Mouse (Mus musculus): ENCODE results near the gene Fkbp6. TPM values are rescaled to one million over a fixed set of nuclear protein-coding genes. Genes with fewer than 3 reads are reported as not detected.
A peak's percentile ranks its signal among the peaks of the same experiment; 100 is the strongest.
"Not testable (repeated sequence)": the region's sequence is repeated elsewhere in the genome, so short reads cannot be mapped to it uniquely, and the experiment has no call there.

Fkbp6 gene
- polyA plus RNA-seq, 1 experiment, result not detected

- TF ChIP-seq GATA1 (IDR thresholded peaks at IDR 0.05; ENCODE audit: borderline replicate concordance, low read length) (no peak), FLI1 (IDR thresholded peaks at IDR 0.05; ENCODE audit: low read length) (no peak)
- Histone ChIP-seq H3K9me3 (no peaks in the 10 kb centered on the region), H3K36me3 (replicated peaks; ENCODE audit: low read length) (peaks cover 71% of the 10 kb centered on the region), H3K4me1 (peaks cover 22% of the 10 kb centered on the region), H3K4me3 (replicated peaks) (no peak overlapping the region), H3K27me3 (replicated peaks) (no peaks in the 10 kb centered on the region)
Observed at GRCm38 (mm10) chr5:135373601-135374000, 23.8 kb upstream of the Fkbp6 start.

DNA sequence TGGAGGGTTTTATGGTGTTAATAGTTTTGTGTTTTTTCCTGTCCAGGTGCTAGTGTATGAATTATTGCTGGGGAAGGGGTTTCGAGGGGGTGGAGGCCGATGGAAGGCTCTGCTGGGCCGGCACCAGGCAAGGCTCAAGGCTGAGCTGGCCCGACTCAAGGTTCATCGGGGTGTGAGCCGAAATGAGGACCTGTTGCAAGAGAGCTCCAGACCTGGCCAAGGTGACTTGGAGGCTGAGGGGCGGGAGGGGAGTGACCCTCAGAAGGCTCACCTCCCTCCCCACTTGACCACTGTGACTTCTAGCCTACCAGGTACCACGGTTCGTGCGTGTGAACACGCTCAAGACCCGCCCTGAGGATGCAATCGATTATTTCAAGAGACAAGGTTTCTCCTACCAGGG lies 21.4 kb upstream of the Fkbp6 start:
- peak overlapping the region; percentile 7 for H3K4me3 ChIP-seq (replicated peaks)

GRCm38 (mm10) chr5:135369787-135370654 lies 20.2 kb upstream of the Fkbp6 start, which contains the start of gene Nsun5:
TSS of gene Nsun5 (plus strand) at chr5:135369953.
- TF ChIP-seq FLI1 (IDR thresholded peaks at IDR 0.05; ENCODE audit: low read length) (peak; percentile 55; the same call in 1 of the 2 replicates), GATA1 (IDR thresholded peaks at IDR 0.05; ENCODE audit: borderline replicate concordance, low read length) (no peak)
- Histone ChIP-seq H3K4me1 (peaks cover 42% of the 10 kb centered on the region), H3K27me3 (replicated peaks) (peaks cover 17% of the 10 kb centered on the region), H3K9me3 (no peaks in the 10 kb centered on the region), H3K4me3 (replicated peaks) (peak within 1 kb of the TSS; percentile 100), H3K36me3 (replicated peaks; ENCODE audit: low read length) (peaks cover 37% of the 10 kb centered on the region)

More for the DNA sequence above, 21.4 kb upstream of the Fkbp6 start:
- TF ChIP-seq GATA1 (IDR thresholded peaks at IDR 0.05; ENCODE audit: borderline replicate concordance, low read length) (no peak), FLI1 (IDR thresholded peaks at IDR 0.05; ENCODE audit: low read length) (no peak)
- Histone ChIP-seq H3K36me3 (replicated peaks; ENCODE audit: low read length) (peaks cover 48% of the 10 kb centered on the region), H3K4me1 (peaks cover 38% of the 10 kb centered on the region), H3K27me3 (replicated peaks) (peaks cover 8% of the 10 kb centered on the region), H3K9me3 (no peaks in the 10 kb centered on the region)

GRCm38 (mm10) chr5:135369196-135369595 lies 19.4 kb upstream of the Fkbp6 start:
- H3K4me1 ChIP-seq, result peaks cover 42% of the 10 kb centered on the region
- H3K9me3 ChIP-seq, result not testable (repeated sequence)
- peaks cover 28% of the 10 kb centered on the region for H3K36me3 ChIP-seq (replicated peaks; ENCODE audit: low read length)
- H3K4me3 ChIP-seq (replicated peaks), result peak overlapping the region; percentile 100
- peaks cover 22% of the 10 kb centered on the region for H3K27me3 ChIP-seq (replicated peaks)

GRCm38 (mm10) chr5:135368312-135368711 lies 18.5 kb upstream of the Fkbp6 start:
- H3K27me3 ChIP-seq (replicated peaks), result peaks cover 30% of the 10 kb centered on the region
- H3K36me3 ChIP-seq (replicated peaks; ENCODE audit: low read length), result peaks cover 20% of the 10 kb centered on the region
- H3K9me3 ChIP-seq, result no peaks in the 10 kb centered on the region
- TF ChIP-seq GATA1 (IDR thresholded peaks at IDR 0.05; ENCODE audit: borderline replicate concordance, low read length), result no peak
- TF ChIP-seq FLI1 (IDR thresholded peaks at IDR 0.05; ENCODE audit: low read length), result no peak
- peaks cover 51% of the 10 kb centered on the region for H3K4me1 ChIP-seq
- peak overlapping the region; percentile 28 for H3K4me3 ChIP-seq (replicated peaks)

DNA sequence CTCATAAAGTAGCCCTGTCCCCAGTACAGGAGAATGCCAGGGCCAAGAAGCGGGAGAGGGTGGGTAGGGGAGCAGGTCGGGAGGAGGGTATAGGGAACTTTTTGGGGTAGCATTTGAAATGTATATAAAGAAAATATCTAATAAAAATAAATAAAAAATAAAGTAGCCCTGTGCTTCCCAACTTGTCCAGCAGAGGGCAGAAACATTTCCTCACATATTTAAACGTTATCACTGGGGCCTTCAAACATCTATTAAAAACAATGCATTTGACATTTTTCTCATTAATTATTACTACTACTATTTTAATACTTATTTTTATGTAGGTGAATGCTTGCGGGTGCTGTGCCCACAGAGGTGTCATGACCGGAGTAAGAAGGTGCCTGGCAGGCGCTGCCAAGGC lies 18.0 kb upstream of the Fkbp6 start:
- Histone ChIP-seq H3K36me3 (replicated peaks; ENCODE audit: low read length) (peaks cover 15% of the 10 kb centered on the region), H3K27me3 (replicated peaks) (peaks cover 30% of the 10 kb centered on the region), H3K4me3 (replicated peaks) (no peak overlapping the region), H3K4me1 (peaks cover 53% of the 10 kb centered on the region), H3K9me3 (no peaks in the 10 kb centered on the region)
- no peak for TF ChIP-seq FLI1 (IDR thresholded peaks at IDR 0.05; ENCODE audit: low read length)

DNA sequence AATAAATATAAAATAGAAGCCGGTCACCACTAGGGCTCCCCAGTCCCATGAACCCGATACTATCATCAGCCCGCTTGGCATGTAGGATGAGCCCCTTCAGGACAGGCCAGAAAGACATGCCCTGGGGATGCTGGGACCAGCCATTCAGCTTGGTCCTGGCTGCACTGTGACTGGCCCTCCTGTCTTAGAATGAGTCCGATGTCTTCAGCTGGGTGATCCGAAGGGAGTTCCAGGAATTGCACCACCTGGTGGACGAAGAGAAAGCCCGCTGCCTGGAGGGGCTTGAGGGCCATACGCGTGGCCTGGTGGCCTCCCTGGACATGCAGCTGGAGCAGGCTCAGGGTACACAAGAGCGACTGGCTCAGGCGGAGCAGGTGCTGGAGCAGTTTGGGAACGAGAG lies 13.7 kb upstream of the Fkbp6 start:
- H3K9me3 ChIP-seq, result no peaks in the 10 kb centered on the region
- no peak for TF ChIP-seq FLI1 (IDR thresholded peaks at IDR 0.05; ENCODE audit: low read length)
- no peak for TF ChIP-seq GATA1 (IDR thresholded peaks at IDR 0.05; ENCODE audit: borderline replicate concordance, low read length)

GRCm38 (mm10) chr5:135362572-135362971 lies 12.7 kb upstream of the Fkbp6 start:
- TF ChIP-seq FLI1 (IDR thresholded peaks at IDR 0.05; ENCODE audit: low read length), result no peak
- TF ChIP-seq GATA1 (IDR thresholded peaks at IDR 0.05; ENCODE audit: borderline replicate concordance, low read length), result no peak
- Histone ChIP-seq H3K4me1 (peaks cover 29% of the 10 kb centered on the region), H3K9me3 (no peaks in the 10 kb centered on the region), H3K36me3 (replicated peaks; ENCODE audit: low read length) (no peaks in the 10 kb centered on the region), H3K4me3 (replicated peaks) (no peak overlapping the region), H3K27me3 (replicated peaks) (peaks cover 39% of the 10 kb centered on the region)

More for the DNA sequence above, 13.7 kb upstream of the Fkbp6 start:
- Histone ChIP-seq H3K4me1 (peaks cover 36% of the 10 kb centered on the region), H3K4me3 (replicated peaks) (peak overlapping the region; percentile 24), H3K27me3 (replicated peaks) (peaks cover 38% of the 10 kb centered on the region), H3K36me3 (replicated peaks; ENCODE audit: low read length) (no peaks in the 10 kb centered on the region)

- Histone ChIP-seq H3K4me3 (replicated peaks) (no peak overlapping the region), H3K9me3 (peaks cover 4% of the 10 kb centered on the region; the same call in 1 of the 2 replicates), H3K4me1 (peaks cover 16% of the 10 kb centered on the region), H3K36me3 (replicated peaks; ENCODE audit: low read length) (no peaks in the 10 kb centered on the region), H3K27me3 (replicated peaks) (peaks cover 33% of the 10 kb centered on the region)
- TF ChIP-seq FLI1 (IDR thresholded peaks at IDR 0.05; ENCODE audit: low read length), result no peak
- TF ChIP-seq GATA1 (IDR thresholded peaks at IDR 0.05; ENCODE audit: borderline replicate concordance, low read length), result no peak
Observed at GRCm38 (mm10) chr5:135359772-135360171, 9.9 kb upstream of the Fkbp6 start.

- H3K4me3 ChIP-seq (replicated peaks), result no peak overlapping the region
- H3K27me3 ChIP-seq (replicated peaks), result peaks cover 34% of the 10 kb centered on the region
- H3K4me1 ChIP-seq, result peaks cover 2% of the 10 kb centered on the region; the same call in 1 of the 2 replicates
- peaks cover 4% of the 10 kb centered on the region; the same call in 1 of the 2 replicates for H3K9me3 ChIP-seq
- H3K36me3 ChIP-seq (replicated peaks; ENCODE audit: low read length), result no peaks in the 10 kb centered on the region
- TF ChIP-seq FLI1 (IDR thresholded peaks at IDR 0.05; ENCODE audit: low read length), result no peak
- no peak for TF ChIP-seq GATA1 (IDR thresholded peaks at IDR 0.05; ENCODE audit: borderline replicate concordance, low read length)
Observed at GRCm38 (mm10) chr5:135357556-135357955, 7.7 kb upstream of the Fkbp6 start.
